Mouse (Mus musculus): ENCODE data around the gene Tle1. TPM values are rescaled to one million over a fixed set of nuclear protein-coding genes. Genes with fewer than 3 reads are reported as not detected.

Gene Tle1
- 10 to 100 TPM; 77.1 to 87.0 TPM for total RNA-seq (2021)
- long read RNA-seq, experiment 1, transcript Tle1-205 (7 exons, 2,067 nt) = major isoform, 21 of 44 reads
- long read RNA-seq, experiment 1, partial matches to known transcripts = 7 of 44 reads
- long read RNA-seq, experiment 1, other reads (novel, unspliced or antisense) = 15 of 44 reads
- long read RNA-seq, experiment 2, transcript Tle1-205 (7 exons, 2,067 nt) = major isoform, 26 of 65 reads
- long read RNA-seq, experiment 2, partial matches to known transcripts = 16 of 65 reads
- long read RNA-seq, experiment 2, other reads (novel, unspliced or antisense) = 22 of 65 reads

GRCm38 (mm10) chr4:72200559-72201409, at the start of gene Tle1:
TSS of gene Tle1 (minus strand) at chr4:72200919.
- Histone ChIP-seq H3K4me3 (peak within 1 kb of the TSS; percentile 83), H3K27ac (peak within 1 kb of the TSS; percentile 97)
- no peak for TF ChIP-seq CTCF (conservative IDR thresholded peaks at IDR 0.05)
- peak; percentile 100 for DNase-seq (ENCODE audit: low spot score in 2 of 2)

GRCm38 (mm10) chr4:72233584-72234219, 33.0 kb upstream of the Tle1 start:
- TF ChIP-seq CTCF (conservative IDR thresholded peaks at IDR 0.05) = no peak
- peak in 1 of 2 experiments; percentile 3 for DNase-seq (ENCODE audit: low spot score in 2 of 2)
- no peak overlapping the region for H3K4me3 ChIP-seq
- no peak overlapping the region for H3K27ac ChIP-seq

GRCm38 (mm10) chr4:72232206-72232605, 31.5 kb upstream of the Tle1 start:
- TF ChIP-seq CTCF (conservative IDR thresholded peaks at IDR 0.05) = no peak
- Histone ChIP-seq H3K4me3 (no peak overlapping the region), H3K27ac (no peak overlapping the region)
- DNase-seq (ENCODE audit: low spot score in 2 of 2) = no peak

- no peak for DNase-seq (ENCODE audit: low spot score in 2 of 2)
- no peak overlapping the region for H3K27ac ChIP-seq
- TF ChIP-seq CTCF (conservative IDR thresholded peaks at IDR 0.05) = no peak
- no peak overlapping the region for H3K4me3 ChIP-seq
Measured at GRCm38 (mm10) chr4:72230832-72231231, 30.1 kb upstream of the Tle1 start.

- no peak for TF ChIP-seq CTCF (conservative IDR thresholded peaks at IDR 0.05)
- no peak overlapping the region for H3K4me3 ChIP-seq
- no peak for DNase-seq (ENCODE audit: low spot score in 2 of 2)
- no peak overlapping the region for H3K27ac ChIP-seq
Measured at GRCm38 (mm10) chr4:72221629-72222028, 20.9 kb upstream of the Tle1 start.

- DNase-seq (ENCODE audit: low spot score in 2 of 2) = no peak
- H3K27ac ChIP-seq = no peak overlapping the region
- peak overlapping the region; percentile 83; the same call in 1 of the 2 replicates for H3K4me3 ChIP-seq
- no peak for TF ChIP-seq CTCF (conservative IDR thresholded peaks at IDR 0.05)
Measured at GRCm38 (mm10) chr4:72204420-72205045, 3.8 kb upstream of the Tle1 start.

- peak overlapping the region; percentile 83 for H3K4me3 ChIP-seq
- DNase-seq (ENCODE audit: low spot score in 2 of 2) = no peak
- no peak; the same call in 1 of the 2 replicates for TF ChIP-seq CTCF (conservative IDR thresholded peaks at IDR 0.05)
- H3K27ac ChIP-seq = peak overlapping the region; percentile 91
Measured at GRCm38 (mm10) chr4:72201521-72201991, 837 bp upstream of the Tle1 start.

GRCm38 (mm10) chr4:72199571-72200558, 854 bp downstream of the Tle1 start:
- TF ChIP-seq CTCF (conservative IDR thresholded peaks at IDR 0.05) = no peak
- Histone ChIP-seq H3K27ac (peak overlapping the region; percentile 97), H3K4me3 (peak overlapping the region; percentile 83)
- DNase-seq (ENCODE audit: low spot score in 2 of 2) = peak in 1 of 2 experiments; percentile 41

GRCm38 (mm10) chr4:72198877-72199411, 1.8 kb downstream of the Tle1 start:
- peak; percentile 80 to 89 for DNase-seq (ENCODE audit: low spot score in 2 of 2)
- TF ChIP-seq CTCF (conservative IDR thresholded peaks at IDR 0.05) = peak; percentile 87
- Histone ChIP-seq H3K4me3 (peak overlapping the region; percentile 83), H3K27ac (peak overlapping the region; percentile 97)

- Histone ChIP-seq H3K4me3 (peak overlapping the region; percentile 83), H3K27ac (peak overlapping the region; percentile 97)
- TF ChIP-seq CTCF (conservative IDR thresholded peaks at IDR 0.05) = no peak
- peak in 1 of 2 experiments; percentile 38 for DNase-seq (ENCODE audit: low spot score in 2 of 2)
Measured at GRCm38 (mm10) chr4:72197888-72198605, 2.7 kb downstream of the Tle1 start.
